Mouse (Mus musculus) hindbrain, postnatal 0 days (tissue): Measurements from ENCODE around the gene Ip6k1. TPM values are rescaled to one million over a fixed set of nuclear protein-coding genes. Genes with fewer than 3 reads are reported as not detected.

Experiments used
- ATAC-seq: fragments of 200-750 bp; cut with Nextera tagmentation; 2 replicates; pipeline ENCODE4 v1.8.0; 2017; ENCODE audit warnings: mild to moderate bottlenecking, moderate TSS enrichment, moderate library complexity
- DNase-seq: peaks from one replicate; pipeline ENCODE4 v3.0.0-alpha.2; 2015; ENCODE audit warnings: low spot score
- H3K27ac ChIP-seq: fragments of 300-500 bp; sonication (generic); 2 replicates; pipeline ENCODE4 v1.5.1; 2014; ENCODE audit warnings: mild to moderate bottlenecking
- H3K27me3 ChIP-seq: fragments of 300-500 bp; sonication (generic); 2 replicates; pipeline ENCODE4 v1.6.1; 2014; ENCODE audit warnings: low read length, mixed read lengths; ENCODE audit not compliant: insufficient read depth
- H3K36me3 ChIP-seq: fragments of 300-500 bp; sonication (generic); 2 replicates; pipeline ENCODE4 v1.6.1; 2014; ENCODE audit warnings: low read length, mixed read lengths; ENCODE audit not compliant: insufficient read depth
- H3K4me1 ChIP-seq: fragments of 300-500 bp; sonication (generic); 2 replicates; pipeline ENCODE4 v1.6.1; 2014; ENCODE audit warnings: antibody characterized with exemption, low read length, mixed read lengths; ENCODE audit not compliant: insufficient read depth
- H3K4me2 ChIP-seq: fragments of 300-500 bp; sonication (generic); 2 replicates; pipeline ENCODE4 v1.6.1; 2014; ENCODE audit warnings: low read depth, mild to moderate bottlenecking, low read length, moderate library complexity, mixed read lengths
- H3K4me3 ChIP-seq: fragments of 300-500 bp; sonication (generic); 2 replicates; pipeline ENCODE4 v1.5.1; 2014; ENCODE audit warnings: low read length
- H3K9ac ChIP-seq: fragments of 300-500 bp; sonication (generic); replicated peaks from 2 replicates; pipeline ENCODE4 v1.6.1; 2014; ENCODE audit warnings: mild to moderate bottlenecking, low read length, moderate library complexity, mixed read lengths
- H3K9me3 ChIP-seq: fragments of 300-500 bp; sonication (generic); 2 replicates; pipeline ENCODE4 v1.6.1; 2016; ENCODE audit warnings: low read length, mixed read lengths
- CTCF ChIP-seq: IDR thresholded peaks from 2 replicates; pipeline ENCODE4 v1.5.1; 2016; ENCODE audit warnings: antibody characterized with exemption, control low read depth, low read depth
- WGBS: fragments of 180-500 bp; shearing (Covaris S2); extraction: QIAGEN DNeasy Blood & Tissue Kit; methylation state at CpG from one replicate; pipeline ENCODE4 v1.1.7; 2014; 5-methylcytosine and 5-hydroxymethylcytosine counted together
- polyA plus RNA-seq: library from polyadenylated mRNA; unstranded; fragments of >200 nt; fragmentation: Nextera tagmentation; extraction: Ambion mirVana; gene quantifications from 2 replicates; pipeline ENCODE4 v1.2.1, GENCODE M21; 2015
- total RNA-seq: library from RNA; depleted of rRNA; stranded (reverse); fragments of >200 nt; gene quantifications from 2 replicates; pipeline ENCODE4 v1.2.3, GENCODE M21; 2014; rRNA removed

The Ip6k1 gene
- 257 and 258 TPM in 2 replicates for total RNA-seq
- polyA plus RNA-seq, result 79.6 and 83.6 TPM in 2 replicates

DNA sequence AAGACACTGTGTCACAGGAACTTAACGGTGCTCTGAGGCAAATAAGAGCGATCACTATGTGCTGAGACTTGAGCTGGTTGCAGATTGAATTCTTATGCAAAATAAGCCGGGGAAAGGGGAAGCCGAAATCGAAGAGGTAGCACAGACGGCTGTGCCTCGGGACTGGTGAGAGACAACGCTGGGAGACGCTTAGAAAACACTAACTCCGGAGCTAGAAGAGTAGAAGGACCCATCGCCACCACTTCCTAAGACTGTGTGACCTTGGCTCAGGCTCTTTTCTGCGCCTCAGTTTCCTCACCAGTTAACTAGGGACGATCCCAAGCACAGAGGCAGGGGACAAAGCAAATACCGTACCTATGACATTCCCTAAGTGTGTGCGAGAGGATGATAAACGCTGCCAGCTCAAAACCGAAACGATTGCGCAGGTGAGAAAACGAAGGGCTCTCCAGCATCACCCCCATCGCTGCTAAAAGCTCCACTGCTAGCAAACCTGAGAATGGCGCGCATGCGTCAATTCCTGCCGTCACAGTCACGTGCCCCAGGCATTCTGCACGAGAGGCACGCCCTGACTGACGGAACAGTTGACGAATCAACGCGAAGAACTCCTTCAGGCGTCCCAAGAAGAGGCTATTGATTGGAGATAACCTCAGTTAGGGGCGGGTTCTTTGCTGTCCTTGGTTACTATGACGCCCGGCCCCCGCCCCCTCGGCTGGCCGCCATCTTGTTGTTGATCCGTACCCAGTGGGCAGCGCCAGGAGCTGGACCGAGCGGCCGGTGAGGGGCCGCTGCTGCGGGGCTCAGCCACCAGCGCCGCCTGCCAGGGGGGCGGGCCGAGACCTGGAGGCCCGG is at the start of gene Ip6k1:
TSS of gene Ip6k1 (plus strand) at position 580 of the 849 bp plus-strand sequence.
- DNase-seq (peak; percentile 100), ATAC-seq (peak; percentile 99)
- Histone ChIP-seq H3K4me3 (peak within 1 kb of the TSS; percentile 98), H3K27me3 (no peaks in the 10 kb centered on the region), H3K27ac (peak within 1 kb of the TSS; percentile 99), H3K9ac (peak within 1 kb of the TSS; percentile 97), H3K4me1 (peaks cover 21% of the 10 kb centered on the region), H3K4me2 (peak within 1 kb of the TSS; percentile 93), H3K9me3 (no peaks in the 10 kb centered on the region), H3K36me3 (no peaks in the 10 kb centered on the region)
- no peak for TF ChIP-seq CTCF
- WGBS, result under 1% methylated on average over 50 of the region's 51 CpGs

- no peak for TF ChIP-seq CTCF
- Histone ChIP-seq H3K4me3 (no peak overlapping the region), H3K27ac (no peak overlapping the region), H3K36me3 (no peaks in the 10 kb centered on the region; the same call in 1 of the 2 replicates), H3K27me3 (no peaks in the 10 kb centered on the region), H3K4me2 (no peak overlapping the region), H3K9ac (no peak overlapping the region), H3K9me3 (no peaks in the 10 kb centered on the region), H3K4me1 (no peaks in the 10 kb centered on the region; the same call in 1 of the 2 replicates)
- 84% methylated on average over 6 of the region's 6 CpGs for WGBS
- DNase-seq (no peak), ATAC-seq (no peak)
Observed at GRCm38 (mm10) chr9:107955613-107956289, 46.5 kb upstream of the Ip6k1 start.

DNA sequence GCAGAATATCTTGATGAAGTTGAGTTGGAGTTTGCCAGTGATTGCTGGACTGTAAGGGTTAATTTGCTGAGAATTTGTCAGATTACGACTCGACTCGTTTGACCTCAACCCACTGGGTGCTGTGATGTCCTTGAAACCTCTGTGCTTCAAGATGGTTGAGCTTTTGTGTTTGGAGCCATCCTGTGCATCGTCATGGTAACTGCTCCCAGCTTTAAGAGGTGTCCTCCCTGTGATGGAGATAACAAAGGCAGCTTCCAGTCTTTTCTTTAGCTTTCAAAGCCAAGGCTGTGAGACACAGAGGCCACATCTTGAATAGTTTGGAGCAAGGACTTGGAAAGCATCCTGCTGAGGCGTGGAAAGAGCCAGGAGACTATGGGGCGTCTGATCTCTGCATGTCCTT is 45.2 kb upstream of the Ip6k1 start:
- no peak overlapping the region for H3K4me2 ChIP-seq
- no peaks in the 10 kb centered on the region for H3K27me3 ChIP-seq
- no peak for DNase-seq
- no peak for TF ChIP-seq CTCF
- peaks cover 6% of the 10 kb centered on the region for H3K4me1 ChIP-seq
- no peak overlapping the region for H3K27ac ChIP-seq
- WGBS, result 27% methylated on average over 6 of the region's 6 CpGs
- ATAC-seq, result no peak
- H3K9me3 ChIP-seq, result no peaks in the 10 kb centered on the region
- no peak overlapping the region for H3K4me3 ChIP-seq
- no peaks in the 10 kb centered on the region; the same call in 1 of the 2 replicates for H3K36me3 ChIP-seq
- H3K9ac ChIP-seq, result no peak overlapping the region

GRCm38 (mm10) chr9:107959896-107960295 is 42.4 kb upstream of the Ip6k1 start:
- 0 out of 2 replicates have a peak overlapping the region, but pooled peaks have one; percentile 87 for H3K27ac ChIP-seq
- H3K4me2 ChIP-seq, result no peak overlapping the region
- no peak for TF ChIP-seq CTCF
- H3K27me3 ChIP-seq, result no peaks in the 10 kb centered on the region
- WGBS, result 68% methylated on average over 6 of the region's 6 CpGs
- DNase-seq (no peak), ATAC-seq (no peak)
- peaks cover 7% of the 10 kb centered on the region for H3K4me1 ChIP-seq
- no peak overlapping the region for H3K4me3 ChIP-seq
- H3K36me3 ChIP-seq, result no peaks in the 10 kb centered on the region; the same call in 1 of the 2 replicates
- no peak overlapping the region for H3K9ac ChIP-seq
- H3K9me3 ChIP-seq, result no peaks in the 10 kb centered on the region

- H3K4me2 ChIP-seq, result peak overlapping the region; percentile 33; the same call in 1 of the 2 replicates
- H3K4me3 ChIP-seq, result no peak overlapping the region
- H3K36me3 ChIP-seq, result no peaks in the 10 kb centered on the region; the same call in 1 of the 2 replicates
- peak overlapping the region; percentile 87 for H3K27ac ChIP-seq
- ATAC-seq (no peak), DNase-seq (no peak)
- WGBS, result 76% methylated on average over 4 of the region's 4 CpGs
- peak; percentile 22; the same call in 1 of the 2 replicates for TF ChIP-seq CTCF
- no peak overlapping the region for H3K9ac ChIP-seq
- no peaks in the 10 kb centered on the region for H3K27me3 ChIP-seq
- H3K9me3 ChIP-seq, result no peaks in the 10 kb centered on the region
- peaks cover 7% of the 10 kb centered on the region for H3K4me1 ChIP-seq
Observed at GRCm38 (mm10) chr9:107960928-107961327, 41.4 kb upstream of the Ip6k1 start.

- Histone ChIP-seq H3K4me2 (peak overlapping the region; percentile 33; the same call in 1 of the 2 replicates), H3K4me1 (peaks cover 7% of the 10 kb centered on the region), H3K4me3 (no peak overlapping the region), H3K27me3 (no peaks in the 10 kb centered on the region), H3K9ac (no peak overlapping the region), H3K36me3 (no peaks in the 10 kb centered on the region; the same call in 1 of the 2 replicates), H3K9me3 (no peaks in the 10 kb centered on the region), H3K27ac (peak overlapping the region; percentile 87)
- ATAC-seq (peak; percentile 54; the same call in 1 of the 2 replicates), DNase-seq (peak; percentile 81)
- 58% methylated on average over 10 of the region's 10 CpGs for WGBS
- no peak for TF ChIP-seq CTCF
Observed at GRCm38 (mm10) chr9:107961351-107961762, 40.9 kb upstream of the Ip6k1 start.
